Comparison of ENCODE assay signal across 14 mouse cellular contexts in the genomic region with DNA sequence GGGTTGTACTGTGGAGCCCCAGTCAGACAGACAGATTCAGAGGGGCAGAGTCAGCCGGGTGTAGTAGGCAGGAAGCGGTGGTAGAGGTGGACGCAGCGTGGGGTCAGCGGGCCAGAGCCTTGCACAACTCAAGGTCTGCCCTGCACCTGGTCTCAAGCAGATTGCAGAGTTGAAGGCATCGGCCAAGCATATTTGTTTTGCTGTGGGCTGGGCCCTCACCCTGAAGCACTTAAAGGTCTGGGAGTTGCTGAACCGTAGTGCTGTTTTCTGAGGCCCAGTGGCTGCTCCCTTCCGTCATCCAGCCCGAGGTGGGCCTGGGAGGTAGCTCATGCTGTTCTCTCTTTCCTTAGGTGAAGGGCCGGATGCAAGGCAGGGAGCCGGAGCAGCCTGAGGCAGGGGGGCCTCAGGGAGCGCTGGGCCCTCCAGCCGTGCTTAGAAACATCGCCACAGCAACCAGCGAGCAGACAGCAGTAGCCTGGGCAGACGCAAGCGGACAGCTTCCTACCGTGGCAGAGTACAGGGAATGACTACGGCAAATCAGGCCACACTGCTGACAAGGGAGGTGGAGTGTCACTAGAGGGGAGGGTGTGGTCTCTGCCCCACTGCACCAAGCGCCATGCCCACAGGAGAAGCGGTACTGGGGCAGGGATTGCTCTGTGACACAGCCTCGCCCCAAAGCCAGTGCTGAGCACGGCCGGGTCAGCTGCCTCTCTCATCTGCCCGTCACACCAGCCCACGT. TPM values are rescaled to one million over a fixed set of nuclear protein-coding genes. Genes with fewer than 3 reads are reported as not detected.
DNase-seq lines count a peak whose midpoint lies in the region; ATAC-seq lines count a peak whose summit lies in the region.
"Had no signal": no experiment of that assay in that cellular context is flagged by ENCODE, and none has a peak within 500 bp of the region (broad histone marks: within the 10 kb centered on the region; RNA-seq: fewer than 3 reads in every experiment).

No protein-coding gene starts in this region.

- H3K36me3 ChIP-seq in hindbrain, embryonic 13.5 days: peaks cover 32% of the 10 kb centered on the region
- peaks cover 14% of the 10 kb centered on the region for H3K36me3 ChIP-seq in forebrain, embryonic 15.5 days

- WGBS in hindbrain, embryonic 13.5 days: 38% methylated on average over 26 of the region's 26 CpGs
- 62% methylated on average over 26 of the region's 26 CpGs for WGBS in forebrain, embryonic 15.5 days

- no peak overlapping the region for H3K4me3 ChIP-seq in hindbrain, embryonic 13.5 days
- H3K4me3 ChIP-seq in forebrain, embryonic 15.5 days: no peak overlapping the region
- H3K4me3 ChIP-seq: erythroblast, embryonic 14.5 days had no signal

- no peaks in the 10 kb centered on the region for H3K9me3 ChIP-seq in hindbrain, embryonic 13.5 days
- H3K9me3 ChIP-seq in forebrain, embryonic 15.5 days: no peaks in the 10 kb centered on the region

- peaks cover 42% of the 10 kb centered on the region for H3K4me1 ChIP-seq in hindbrain, embryonic 13.5 days (replicated peaks)
- peaks cover 14% of the 10 kb centered on the region for H3K4me1 ChIP-seq in forebrain, embryonic 15.5 days

- no peak for ATAC-seq in hindbrain, embryonic 13.5 days (ENCODE audit: low FRiP score)
- ATAC-seq in forebrain, embryonic 15.5 days (replicated peaks): no peak

- H3K9ac ChIP-seq in hindbrain, embryonic 13.5 days: peak overlapping the region; percentile 35; the same call in 1 of the 2 replicates
- no peak overlapping the region for H3K9ac ChIP-seq in forebrain, embryonic 15.5 days (replicated peaks)

- no peak overlapping the region for H3K4me2 ChIP-seq in hindbrain, embryonic 13.5 days
- H3K4me2 ChIP-seq in forebrain, embryonic 15.5 days (replicated peaks): no peak overlapping the region

- peak; percentile 27 for DNase-seq in adrenal gland, postnatal 14 days
- no peak for DNase-seq in adrenal gland, adult (ENCODE audit: inconsistent age in 2 of 2, low spot score in 1 of 2)
- DNase-seq in kidney, postnatal 4 days: peak; percentile 33 to 56
- DNase-seq in kidney, adult 11 months: no peak
- peak; percentile 53 for DNase-seq in lung, postnatal 36 days
- no peak for DNase-seq in adipocyte (ENCODE audit: low spot score)
- DNase-seq: gastrocnemius, postnatal 36 days; right cerebral cortex, postnatal 14 days; thymus, adult 18-20 months had no signal

- 0 out of 2 replicates have a peak, but pooled peaks cover 2% of the 10 kb centered on the region for H3K27me3 ChIP-seq in hindbrain, embryonic 13.5 days
- no peaks in the 10 kb centered on the region for H3K27me3 ChIP-seq in forebrain, embryonic 15.5 days

- H3K27ac ChIP-seq in hindbrain, embryonic 13.5 days: no peak overlapping the region; the same call in 1 of the 2 replicates
- H3K27ac ChIP-seq in forebrain, embryonic 15.5 days (replicated peaks): no peak overlapping the region

RNA-seq across cellular contexts. Expression of a gene that starts 23.8 kb away (rescaled TPM):
- total RNA-seq in adrenal gland, postnatal 14 days (2021): 2.5 and 3.2 TPM in 2 replicates
- 45.1 and 46.6 TPM in 2 replicates for polyA plus RNA-seq in hindbrain, embryonic 13.5 days (2015; fragmentation: Nextera tagmentation; extraction: Ambion mirVana)
- 40.9 and 44.9 TPM in 2 replicates for polyA plus RNA-seq in forebrain, embryonic 15.5 days (2015; fragmentation: Nextera tagmentation; extraction: Ambion mirVana)

RNA-seq across cellular contexts. Expression of a gene that starts 41.6 kb away (rescaled TPM):
- total RNA-seq in adrenal gland, postnatal 14 days (2021): 0.52 and 0.53 TPM in 2 replicates
- 0.91 and 1.0 TPM in 2 replicates for polyA plus RNA-seq in hindbrain, embryonic 13.5 days (2015; fragmentation: Nextera tagmentation; extraction: Ambion mirVana)
- 0.23 and 0.76 TPM in 2 replicates for polyA plus RNA-seq in forebrain, embryonic 15.5 days (2015; fragmentation: Nextera tagmentation; extraction: Ambion mirVana)
- total RNA-seq: gastrocnemius, postnatal 36 days had no signal
- polyA plus RNA-seq: erythroblast, embryonic 14.5 days; large intestine, adult 2 months; limb, embryonic 11.5 days had no signal

RNA-seq across cellular contexts. Expression of a gene that starts 46.1 kb away (rescaled TPM):
- total RNA-seq in adrenal gland, postnatal 14 days (2021): 9.7 and 13.7 TPM in 2 replicates
- 14.4 and 15.7 TPM in 2 replicates for polyA plus RNA-seq in hindbrain, embryonic 13.5 days (2015; fragmentation: Nextera tagmentation; extraction: Ambion mirVana)
- polyA plus RNA-seq in forebrain, embryonic 15.5 days (2015; fragmentation: Nextera tagmentation; extraction: Ambion mirVana): 13.3 and 13.7 TPM in 2 replicates
- polyA plus RNA-seq: erythroblast, embryonic 14.5 days had no signal

Comparison
In these comparisons a context has a peak if more than half of its experiments do, and no peak if none do; other contexts are left out.
1. DNase-seq: peak in adrenal gland, postnatal 14 days (single experiment), kidney, postnatal 4 days (2 of 2) and lung, postnatal 36 days (single experiment); none in adrenal gland, adult (0 of 2), kidney, adult 11 months (single experiment) and adipocyte (single experiment).